Mouse (Mus musculus): Measurements from ENCODE around the gene Zfp184.

The Zfp184 gene

DNA sequence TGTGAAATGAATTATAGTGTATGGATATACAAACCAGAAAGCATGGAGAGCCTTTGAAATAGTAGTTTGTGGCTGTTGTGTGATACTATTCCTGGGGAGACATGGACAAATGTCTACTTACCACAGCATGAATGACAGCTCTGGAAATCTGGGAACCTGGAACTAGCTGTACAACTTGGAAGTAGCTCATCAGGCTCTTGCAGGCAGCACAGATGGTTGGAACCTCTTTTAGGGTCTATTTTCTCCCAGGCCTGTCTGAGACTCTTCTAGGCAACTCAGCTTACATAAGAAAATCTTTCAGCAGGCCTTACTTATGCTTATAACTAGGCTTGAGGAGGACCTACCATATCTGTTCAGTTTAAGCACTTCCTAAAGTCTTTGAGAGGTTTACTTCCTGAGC lies 21.5 kb upstream of the Zfp184 start:
- DNase-seq, result no peak

GRCm38 (mm10) chr13:21924734-21925335 lies 20.1 kb upstream of the Zfp184 start:
- peak; percentile 29 for DNase-seq

DNA sequence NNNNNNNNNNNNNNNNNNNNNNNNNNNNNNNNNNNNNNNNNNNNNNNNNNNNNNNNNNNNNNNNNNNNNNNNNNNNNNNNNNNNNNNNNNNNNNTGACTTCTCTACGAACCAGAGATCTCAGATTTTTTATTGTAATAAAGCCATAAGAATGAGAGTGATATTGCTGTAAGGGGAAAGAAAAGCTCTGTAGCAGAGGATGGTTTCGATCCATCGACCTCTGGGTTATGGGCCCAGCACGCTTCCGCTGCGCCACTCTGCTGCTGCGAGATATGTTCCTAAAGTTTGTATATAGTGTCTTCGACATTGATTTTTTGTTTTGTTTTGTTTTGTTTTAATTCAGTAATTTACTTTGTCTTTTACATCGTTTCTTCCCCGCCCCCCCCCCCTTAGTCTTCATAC lies 13.9 kb upstream of the Zfp184 start:
- DNase-seq, result no peak

DNA sequence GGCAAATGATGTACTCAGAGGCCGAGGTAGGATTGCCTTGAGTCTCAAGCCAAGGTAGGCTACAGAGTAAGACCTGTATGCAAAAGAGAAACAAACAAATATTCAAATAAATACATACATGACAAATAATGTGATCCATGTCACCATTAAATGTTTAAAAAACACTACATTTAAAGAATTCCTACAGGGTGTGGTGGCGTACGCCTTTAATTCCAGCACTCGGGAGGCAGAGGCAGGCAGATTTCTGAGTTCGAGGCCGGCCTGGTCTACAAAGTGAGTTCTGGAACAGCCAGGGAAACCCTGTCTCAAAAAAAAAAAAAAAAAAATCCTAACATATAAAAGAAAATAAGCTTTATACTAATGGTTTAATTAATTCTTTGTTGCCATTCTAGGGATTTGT lies 13.2 kb upstream of the Zfp184 start:
- DNase-seq, result no peak

DNA sequence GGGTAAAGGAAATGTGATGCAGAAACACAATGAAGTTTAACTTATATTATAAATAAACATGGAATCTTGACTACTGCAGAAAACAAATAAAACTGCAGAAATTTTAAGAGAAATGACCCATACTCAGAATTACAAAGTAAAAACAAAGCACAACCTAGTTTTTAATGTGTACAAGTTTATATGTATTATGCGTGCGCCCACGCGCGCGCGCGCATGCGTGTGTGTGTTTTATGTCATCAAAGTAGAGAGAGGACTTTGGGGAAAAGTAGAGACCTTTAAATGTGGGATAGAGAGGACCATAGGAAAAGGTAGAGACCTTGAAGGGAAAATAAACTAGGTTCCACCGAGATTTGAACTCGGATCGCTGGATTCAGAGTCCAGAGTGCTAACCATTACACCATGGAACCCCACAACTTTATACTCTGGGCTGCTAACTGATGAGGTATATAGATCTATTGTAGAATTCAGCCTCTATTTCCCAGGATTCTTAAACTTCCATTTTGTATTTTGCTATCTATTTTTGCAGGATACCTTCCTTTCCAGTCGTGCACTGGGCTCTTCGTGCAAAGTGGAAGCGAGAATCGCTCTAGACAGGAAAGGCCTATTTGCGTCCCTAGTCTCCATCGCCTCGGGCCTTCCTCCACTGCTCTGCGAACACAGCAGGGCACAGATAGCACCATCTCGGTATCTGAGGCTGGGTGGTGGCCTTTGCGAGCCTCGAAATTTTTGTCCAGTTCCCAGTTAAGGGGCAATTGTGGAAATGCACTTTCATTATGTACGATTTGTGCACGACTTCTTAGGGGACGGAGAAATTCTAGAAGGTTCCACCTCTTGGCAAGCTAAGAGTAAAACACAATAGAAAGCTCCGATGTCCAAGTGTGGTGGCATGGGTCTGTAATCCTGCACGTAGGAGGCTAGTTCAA lies 11.0 kb upstream of the Zfp184 start:
- DNase-seq, result no peak

DNA sequence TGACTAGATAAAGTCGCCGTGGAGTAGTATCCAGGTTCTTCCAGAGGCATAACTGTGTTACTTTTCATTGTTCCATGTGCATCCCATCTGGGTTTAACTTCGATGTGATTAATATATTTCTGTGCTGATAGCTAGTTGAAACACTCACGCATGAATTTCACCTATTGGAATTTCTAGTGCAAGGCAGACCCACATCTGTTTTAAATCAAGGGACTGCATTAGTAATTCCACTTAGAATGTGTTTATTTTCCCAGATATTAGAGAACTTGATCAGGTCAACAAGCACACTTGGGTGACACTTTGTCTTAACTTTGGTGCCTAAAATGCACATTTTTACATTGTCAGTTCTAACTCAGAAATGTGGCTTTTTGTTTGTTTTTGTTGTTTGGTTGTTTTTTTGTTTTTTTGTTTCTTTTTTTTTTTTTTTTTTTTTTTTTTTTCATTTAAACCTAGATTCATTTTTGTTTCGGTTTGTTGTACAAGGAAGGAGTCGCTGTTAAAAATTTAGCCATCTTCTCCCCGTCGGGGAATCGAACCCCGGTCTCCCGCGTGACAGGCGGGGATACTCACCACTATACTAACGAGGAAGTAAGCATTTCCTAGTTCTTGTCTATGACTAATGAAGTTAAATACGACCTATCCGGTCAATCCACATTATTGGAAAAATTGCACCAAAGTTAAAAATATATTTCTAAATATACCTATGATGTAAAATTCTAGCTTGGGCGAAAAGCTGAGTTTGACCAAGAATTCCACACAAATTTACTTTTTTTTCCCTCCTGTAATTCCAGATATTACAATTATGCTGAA lies 9.7 kb upstream of the Zfp184 start:
- peak; percentile 76 for DNase-seq

GRCm38 (mm10) chr13:21935833-21936232 lies 9.1 kb upstream of the Zfp184 start:
- no peak for DNase-seq

GRCm38 (mm10) chr13:21936968-21937367 lies 7.9 kb upstream of the Zfp184 start:
- DNase-seq, result peak; percentile 52

GRCm38 (mm10) chr13:21940213-21940612 lies 4.7 kb upstream of the Zfp184 start:
- peak; percentile 96 for DNase-seq

GRCm38 (mm10) chr13:21940811-21941321 lies 4.0 kb upstream of the Zfp184 start:
- peak; percentile 86 for DNase-seq

- DNase-seq, result no peak
These were observed 1.2 kb upstream of the Zfp184 start for GRCm38 (mm10) chr13:21943644-21944043.

DNA sequence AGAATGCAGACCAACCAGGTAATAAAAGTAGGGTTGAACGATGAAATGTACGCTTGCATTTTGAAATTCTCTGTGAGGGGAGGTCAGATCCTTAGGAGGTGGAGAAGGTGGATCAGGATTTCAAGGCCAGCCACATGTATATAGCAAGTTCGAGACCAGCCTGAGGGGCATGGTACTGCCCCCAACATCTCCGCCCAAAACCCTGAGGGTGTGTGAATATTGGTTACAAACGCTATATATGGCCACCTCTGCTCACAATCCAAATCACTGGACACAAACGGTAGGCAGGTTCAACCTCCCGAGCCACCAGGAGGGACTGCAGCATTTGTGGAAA lies 335 bp upstream of the Zfp184 start:
- DNase-seq, result no peak

DNA sequence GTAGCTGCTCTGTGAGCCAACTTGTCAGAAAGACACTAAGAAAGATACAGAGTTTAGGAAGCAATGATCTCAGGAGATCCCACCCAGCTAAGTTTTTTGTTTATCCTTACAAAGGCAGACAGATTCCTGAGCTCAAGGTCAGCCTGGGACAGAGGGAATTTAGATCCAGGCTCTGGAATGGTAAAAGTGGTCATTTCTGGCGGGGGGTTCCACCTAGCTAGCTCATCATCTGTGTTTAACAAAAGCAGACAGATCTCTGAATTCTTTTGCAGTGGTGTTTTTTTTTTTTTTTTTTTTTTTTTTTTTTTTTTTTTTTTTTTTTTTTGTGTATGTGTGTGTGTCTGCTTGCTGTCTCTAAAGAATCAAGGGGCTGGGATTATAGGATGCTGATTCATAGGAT lies 24.4 kb downstream of the Zfp184 start:
- DNase-seq, result no peak

DNA sequence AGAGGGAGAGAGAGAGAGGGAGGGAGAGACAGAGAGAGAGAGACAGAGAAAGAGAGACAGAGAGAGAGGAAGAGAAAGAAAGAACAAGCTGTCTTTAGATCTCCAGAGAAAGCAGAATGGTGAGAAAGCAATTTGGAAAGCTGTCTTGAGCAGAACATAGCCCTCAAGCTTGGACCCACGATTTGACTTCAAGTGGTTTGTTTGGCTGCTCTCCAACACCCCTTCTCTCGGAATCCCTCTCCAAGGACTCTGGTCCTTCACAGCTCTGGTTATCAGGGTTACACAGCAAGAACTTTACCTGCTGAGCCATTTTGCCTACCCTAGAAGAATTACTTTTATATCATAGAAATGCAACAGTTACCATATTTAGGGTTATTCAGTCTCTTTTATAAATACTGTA lies 24.9 kb downstream of the Zfp184 start:
- DNase-seq, result no peak

- no peak for DNase-seq
These were observed 26.7 kb downstream of the Zfp184 start for GRCm38 (mm10) chr13:21971641-21972040.

DNA sequence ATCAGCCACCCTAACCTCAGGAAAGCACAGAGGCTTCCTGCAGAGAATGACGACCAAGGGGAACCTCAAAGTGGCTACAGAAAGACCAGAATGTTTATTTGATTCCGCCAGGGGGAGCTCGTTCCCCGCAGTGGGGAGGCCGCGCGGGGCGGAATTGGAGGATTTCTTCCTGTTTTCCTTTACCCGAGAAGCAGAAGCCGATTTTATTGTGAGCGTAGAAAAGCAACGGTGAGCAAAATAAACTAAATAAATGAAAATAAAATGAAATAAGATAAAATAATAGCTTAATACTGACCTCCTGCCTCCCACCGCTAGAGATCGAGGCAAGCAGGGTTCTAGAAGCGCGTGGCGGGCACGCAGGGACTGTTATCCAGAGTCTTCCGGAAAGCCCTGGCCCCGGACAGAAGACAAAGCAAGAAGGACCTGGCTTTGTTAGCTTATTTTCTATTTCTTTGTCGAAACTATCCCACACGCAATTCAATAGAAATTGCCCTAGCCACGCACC lies 29.4 kb downstream of the Zfp184 start:
- DNase-seq, result peak; percentile 94

GRCm38 (mm10) chr13:21974726-21975473 lies 30.0 kb downstream of the Zfp184 start:
- peak; percentile 93 for DNase-seq

- DNase-seq, result peak; percentile 61
These were observed 36.3 kb downstream of the Zfp184 start, which contains the start of gene Pom121l2 for GRCm38 (mm10) chr13:21980981-21981802. Pom121l2 (plus strand) TSS chr13:21981194.

GRCm38 (mm10) chr13:21981803-21982193 lies 36.9 kb downstream of the Zfp184 start:
- DNase-seq, result no peak

DNA sequence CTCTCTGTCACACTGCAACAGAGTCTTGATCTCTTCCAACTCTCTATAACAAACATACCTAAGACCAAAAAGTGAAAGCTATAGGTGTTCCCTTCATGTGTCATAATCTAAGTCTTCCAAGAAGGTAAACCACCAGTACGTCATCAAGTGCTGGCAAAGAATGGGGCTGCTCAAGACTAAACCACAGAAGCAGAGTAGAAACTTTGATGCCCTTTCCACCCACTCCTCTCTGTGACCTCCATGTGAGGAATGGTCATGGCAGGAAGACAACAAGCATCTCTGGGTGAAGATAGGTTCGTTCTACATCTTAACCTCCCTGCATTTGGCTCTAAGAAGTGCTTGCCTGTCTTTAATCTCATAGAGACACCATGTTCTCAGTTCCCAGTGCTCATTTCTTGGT lies 39.6 kb downstream of the Zfp184 start:
- DNase-seq, result no peak

DNA sequence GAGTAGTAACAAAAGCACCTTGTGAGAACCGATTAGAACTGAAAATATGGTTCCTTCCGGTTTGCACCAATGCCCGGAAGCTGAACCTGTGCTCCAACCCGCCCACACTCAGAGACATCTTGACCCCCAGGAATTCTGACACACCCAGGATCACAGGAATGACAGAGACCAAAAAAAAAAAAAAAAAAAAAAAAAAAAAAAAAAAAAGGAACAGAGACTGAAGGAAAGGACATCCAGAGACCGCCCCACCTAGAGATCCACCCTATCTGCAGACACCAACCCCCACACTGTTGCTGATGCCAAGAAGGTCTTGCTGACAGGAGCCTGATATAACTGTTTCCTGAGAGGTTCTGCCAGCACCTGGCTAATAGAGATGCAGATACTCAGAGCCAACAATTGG lies 47.7 kb downstream of the Zfp184 start:
- no peak for DNase-seq

Measured in retina, postnatal 1 day (tissue).